Mouse (Mus musculus): ENCODE data around the gene Olfr552. TPM values are rescaled to one million over a fixed set of nuclear protein-coding genes. Genes with fewer than 3 reads are reported as not detected.
A peak's percentile ranks its signal among the peaks of the same experiment; 100 is the strongest.
"Not testable (repeated sequence)": the region's sequence is repeated elsewhere in the genome, so short reads cannot be mapped to it uniquely, and the experiment has no call there.

Gene Olfr552
- polyA plus RNA-seq, 1 experiment from 2014 or later: not detected

DNA sequence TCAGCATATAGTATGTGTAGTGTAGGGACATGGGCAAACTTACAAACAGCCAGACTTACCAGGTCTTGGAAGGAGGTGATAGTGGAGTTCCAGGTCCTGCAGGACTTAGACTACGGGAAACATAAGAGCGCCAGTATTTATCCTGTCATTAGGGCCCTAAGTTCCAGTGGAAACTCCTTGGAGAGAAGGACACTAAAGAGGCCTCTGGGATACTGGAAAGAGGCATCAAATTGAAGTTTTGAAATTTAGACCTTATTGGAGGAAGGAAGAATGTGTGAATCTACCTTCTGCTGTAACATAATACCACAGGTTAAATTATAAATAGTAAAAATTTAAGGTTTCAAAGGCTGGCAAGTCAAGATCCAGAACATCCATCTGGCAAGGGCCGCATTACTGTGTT, 5.8 kb upstream of the Olfr552 start, which contains the start of gene Olfr551:
Gene Olfr551 (minus strand): TSS at position 101 of the 400 bp plus-strand sequence.
- H3K27ac ChIP-seq: no peak within 1 kb of the TSS
- H3K9ac ChIP-seq: no peak within 1 kb of the TSS
- no peak within 1 kb of the TSS for H3K4me2 ChIP-seq (replicated peaks)
- WGBS: 99% methylated on average over 3 of the region's 3 CpGs
- ATAC-seq (ENCODE audit: low FRiP score) (no peak), DNase-seq (ENCODE audit: low spot score) (no peak)
- no peaks in the 10 kb centered on the region for H3K36me3 ChIP-seq (replicated peaks; ENCODE audit: control insufficient read depth, insufficient read depth)
- H3K9me3 ChIP-seq (ENCODE audit: control insufficient read depth, low read length): no peaks in the 10 kb centered on the region
- no peaks in the 10 kb centered on the region for H3K4me1 ChIP-seq (replicated peaks; ENCODE audit: control insufficient read depth, insufficient read depth, low read length)
- H3K4me3 ChIP-seq (replicated peaks; ENCODE audit: low read length): no peak within 1 kb of the TSS
- H3K27me3 ChIP-seq (ENCODE audit: control insufficient read depth, insufficient read depth, low read length): no peaks in the 10 kb centered on the region

GRCm38 (mm10) chr7:102618118-102618517, 20.5 kb downstream of the Olfr552 start, which contains the start of gene Olfr553:
Gene Olfr553 (minus strand): TSS chr7:102618218.
- ATAC-seq (ENCODE audit: low FRiP score) (no peak), DNase-seq (ENCODE audit: low spot score) (no peak)
- no peak within 1 kb of the TSS for H3K9ac ChIP-seq
- H3K27me3 ChIP-seq (ENCODE audit: control insufficient read depth, insufficient read depth, low read length): no peaks in the 10 kb centered on the region
- H3K4me1 ChIP-seq (replicated peaks; ENCODE audit: control insufficient read depth, insufficient read depth, low read length): no peaks in the 10 kb centered on the region
- no peak within 1 kb of the TSS for H3K4me2 ChIP-seq (replicated peaks)
- H3K36me3 ChIP-seq (replicated peaks; ENCODE audit: control insufficient read depth, insufficient read depth): no peaks in the 10 kb centered on the region
- no peak within 1 kb of the TSS for H3K27ac ChIP-seq
- H3K4me3 ChIP-seq (replicated peaks; ENCODE audit: low read length): no peak within 1 kb of the TSS
- no peaks in the 10 kb centered on the region for H3K9me3 ChIP-seq (ENCODE audit: control insufficient read depth, low read length)

- Histone ChIP-seq H3K4me1 (replicated peaks; ENCODE audit: control insufficient read depth, insufficient read depth, low read length) (no peaks in the 10 kb centered on the region), H3K36me3 (replicated peaks; ENCODE audit: control insufficient read depth, insufficient read depth) (no peaks in the 10 kb centered on the region), H3K27me3 (ENCODE audit: control insufficient read depth, insufficient read depth, low read length) (no peaks in the 10 kb centered on the region), H3K4me2 (replicated peaks) (no peak overlapping the region), H3K9me3 (ENCODE audit: control insufficient read depth, low read length) (no peaks in the 10 kb centered on the region), H3K27ac (no peak overlapping the region), H3K9ac (no peak overlapping the region), H3K4me3 (replicated peaks; ENCODE audit: low read length) (no peak overlapping the region)
- whole genome bisulfite sequencing: 69% methylated on average over 5 of the region's 5 CpGs
- peak; percentile 32 for DNase-seq (ENCODE audit: low spot score)
- no peak for ATAC-seq (ENCODE audit: low FRiP score)
Observed at GRCm38 (mm10) chr7:102619608-102620007, 22.0 kb downstream of the Olfr552 start.

DNA sequence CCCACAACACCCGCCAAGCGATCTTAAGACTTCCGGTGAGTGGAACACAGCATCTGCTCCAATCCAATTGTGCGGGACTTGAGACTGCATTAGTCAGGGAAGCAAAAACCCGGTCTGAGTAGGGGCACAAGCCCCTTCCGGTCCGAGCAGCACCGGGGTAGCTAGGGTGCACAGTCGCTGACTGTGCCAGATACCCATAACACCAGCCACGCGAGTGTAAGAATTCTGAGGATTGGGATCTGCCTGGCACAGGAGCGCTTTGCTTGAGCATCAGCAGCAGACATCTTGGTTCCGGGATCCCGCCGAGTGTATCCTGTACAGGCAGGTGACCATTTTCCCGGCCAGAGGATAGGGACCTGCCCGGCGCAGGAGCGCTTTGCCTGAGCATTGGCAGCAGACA, 22.8 kb downstream of the Olfr552 start:
- H3K36me3 ChIP-seq (replicated peaks; ENCODE audit: control insufficient read depth, insufficient read depth); H3K27ac ChIP-seq; H3K9ac ChIP-seq; H3K4me3 ChIP-seq (replicated peaks; ENCODE audit: low read length); H3K4me2 ChIP-seq (replicated peaks); ATAC-seq (ENCODE audit: low FRiP score); H3K27me3 ChIP-seq (ENCODE audit: control insufficient read depth, insufficient read depth, low read length); DNase-seq (ENCODE audit: low spot score); H3K9me3 ChIP-seq (ENCODE audit: control insufficient read depth, low read length); H3K4me1 ChIP-seq (replicated peaks; ENCODE audit: control insufficient read depth, insufficient read depth, low read length): not testable (repeated sequence)
- 86% methylated on average over 17 of the region's 19 CpGs for WGBS

DNA sequence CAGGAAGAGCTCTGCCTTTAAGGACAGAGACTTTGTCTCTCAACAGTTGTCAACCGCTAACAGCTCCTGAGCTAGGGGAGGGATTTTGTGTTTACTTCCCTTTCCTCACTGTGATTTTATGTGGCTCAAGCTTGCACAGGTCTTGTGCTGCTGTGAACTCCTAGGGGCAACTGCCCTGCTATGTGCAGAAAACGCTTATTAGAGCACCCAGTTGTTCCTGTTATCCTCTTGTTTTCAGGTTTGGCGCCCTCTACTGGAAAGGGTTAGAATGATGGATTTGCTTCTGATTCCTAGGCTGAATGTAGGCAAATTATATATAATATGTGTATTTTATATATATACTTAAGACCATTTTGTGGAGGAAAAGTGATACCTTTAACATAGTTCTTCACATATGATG, 39.1 kb downstream of the Olfr552 start:
- DNase-seq (ENCODE audit: low spot score): peak; percentile 31
- WGBS: 43% methylated on average over 3 of the region's 3 CpGs
- Histone ChIP-seq H3K4me3 (replicated peaks; ENCODE audit: low read length) (no peak overlapping the region), H3K36me3 (replicated peaks; ENCODE audit: control insufficient read depth, insufficient read depth) (no peaks in the 10 kb centered on the region), H3K9me3 (ENCODE audit: control insufficient read depth, low read length) (no peaks in the 10 kb centered on the region), H3K4me1 (replicated peaks; ENCODE audit: control insufficient read depth, insufficient read depth, low read length) (no peaks in the 10 kb centered on the region), H3K4me2 (replicated peaks) (no peak overlapping the region), H3K9ac (no peak overlapping the region), H3K27ac (no peak overlapping the region), H3K27me3 (ENCODE audit: control insufficient read depth, insufficient read depth, low read length) (no peaks in the 10 kb centered on the region)
- no peak for ATAC-seq (ENCODE audit: low FRiP score)

DNA sequence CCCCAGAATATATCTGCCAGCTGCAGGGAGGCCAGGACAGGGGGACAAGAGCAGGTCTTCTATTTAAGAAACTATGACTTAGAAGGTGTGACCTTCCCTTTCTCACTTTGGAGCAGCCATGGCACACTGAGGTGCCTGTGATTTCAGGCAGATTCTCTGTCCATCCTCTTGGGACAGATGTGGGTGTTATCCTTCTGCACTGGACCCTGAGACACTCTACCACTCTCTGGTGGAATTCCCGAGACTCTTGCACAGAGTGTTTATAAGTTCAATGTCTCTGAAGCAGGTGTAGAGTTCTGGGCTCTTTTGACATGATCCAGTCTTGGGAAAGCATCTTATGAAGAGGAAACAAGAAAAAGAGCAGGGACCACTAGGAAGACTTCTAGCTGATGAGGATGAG, 40.6 kb downstream of the Olfr552 start, which contains the start of gene Olfr554:
Gene Olfr554 (plus strand): TSS at position 301 of the 400 bp plus-strand sequence.
- no peak within 1 kb of the TSS for H3K9ac ChIP-seq
- no peak within 1 kb of the TSS for H3K27ac ChIP-seq
- no peaks in the 10 kb centered on the region for H3K27me3 ChIP-seq (ENCODE audit: control insufficient read depth, insufficient read depth, low read length)
- DNase-seq (ENCODE audit: low spot score) (no peak), ATAC-seq (ENCODE audit: low FRiP score) (no peak)
- WGBS: 96% methylated on average over 1 of the region's 1 CpGs
- H3K4me1 ChIP-seq (replicated peaks; ENCODE audit: control insufficient read depth, insufficient read depth, low read length): no peaks in the 10 kb centered on the region
- H3K4me2 ChIP-seq (replicated peaks): no peak within 1 kb of the TSS
- no peak within 1 kb of the TSS for H3K4me3 ChIP-seq (replicated peaks; ENCODE audit: low read length)
- H3K36me3 ChIP-seq (replicated peaks; ENCODE audit: control insufficient read depth, insufficient read depth): no peaks in the 10 kb centered on the region
- H3K9me3 ChIP-seq (ENCODE audit: control insufficient read depth, low read length): no peaks in the 10 kb centered on the region

DNA sequence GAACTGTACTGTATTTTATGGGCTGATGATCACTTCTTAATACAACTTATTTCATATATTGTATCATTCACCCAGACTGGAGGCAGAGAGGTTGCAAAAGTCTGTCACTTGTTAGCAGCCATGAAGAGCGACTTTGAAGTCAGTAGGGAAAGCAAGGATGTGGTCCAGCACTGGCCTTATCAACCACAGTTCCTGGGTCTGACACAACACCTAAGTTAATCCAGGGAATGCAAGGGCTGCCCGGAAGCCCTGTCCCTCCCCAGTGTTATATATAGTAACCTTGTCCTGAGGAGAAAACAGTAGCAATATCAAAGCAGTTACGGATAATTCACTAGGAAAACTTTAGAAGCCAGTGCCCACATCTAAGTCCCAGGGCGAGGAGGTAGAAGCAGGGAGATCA, 47.4 kb downstream of the Olfr552 start:
- H3K9ac ChIP-seq; H3K9me3 ChIP-seq (ENCODE audit: control insufficient read depth, low read length); H3K27me3 ChIP-seq (ENCODE audit: control insufficient read depth, insufficient read depth, low read length); DNase-seq (ENCODE audit: low spot score); H3K36me3 ChIP-seq (replicated peaks; ENCODE audit: control insufficient read depth, insufficient read depth); ATAC-seq (ENCODE audit: low FRiP score); H3K27ac ChIP-seq; H3K4me3 ChIP-seq (replicated peaks; ENCODE audit: low read length); H3K4me2 ChIP-seq (replicated peaks); H3K4me1 ChIP-seq (replicated peaks; ENCODE audit: control insufficient read depth, insufficient read depth, low read length): not testable (repeated sequence)
- WGBS: 99% methylated on average over 3 of the region's 4 CpGs

Other genes with a start within 250 kb of the Olfr552 start
- gene Rrm1, start 156.1 kb upstream of the Olfr552 start, polyA plus RNA-seq (2014; fragmentation: Nextera tagmentation; extraction: Ambion mirVana): 44.1 and 54.6 TPM in 2 replicates
- 0.18 and 0.39 TPM in 2 replicates for gene Olfr543, start 116.1 kb upstream of the Olfr552 start, polyA plus RNA-seq (2014; fragmentation: Nextera tagmentation; extraction: Ambion mirVana)
- 0.09 and 0.11 TPM in 2 replicates for gene Olfr544, start 109.5 kb upstream of the Olfr552 start, polyA plus RNA-seq (2014; fragmentation: Nextera tagmentation; extraction: Ambion mirVana)
- gene Olfr545, start 98.2 kb upstream of the Olfr552 start, polyA plus RNA-seq (2014; fragmentation: Nextera tagmentation; extraction: Ambion mirVana): 0.17 and 0.23 TPM in 2 replicates
- gene Olfr547, start 63.0 kb upstream of the Olfr552 start, polyA plus RNA-seq (2014; fragmentation: Nextera tagmentation; extraction: Ambion mirVana): not detected in 2 replicates
- not detected in 2 replicates for gene Olfr548-ps1, start 56.9 kb upstream of the Olfr552 start, polyA plus RNA-seq (2014; fragmentation: Nextera tagmentation; extraction: Ambion mirVana)
- gene Olfr549, start 47.9 kb upstream of the Olfr552 start, polyA plus RNA-seq (2014; fragmentation: Nextera tagmentation; extraction: Ambion mirVana): not detected in 2 replicates
- gene Trim21, start 32.3 kb upstream of the Olfr552 start, polyA plus RNA-seq (2014; fragmentation: Nextera tagmentation; extraction: Ambion mirVana): 0.11 and 0.57 TPM in 2 replicates
- gene Olfr550, start 26.3 kb upstream of the Olfr552 start, polyA plus RNA-seq (2014; fragmentation: Nextera tagmentation; extraction: Ambion mirVana): not detected in 2 replicates
- not detected in 2 replicates for gene Olfr551, start 5.9 kb upstream of the Olfr552 start, polyA plus RNA-seq (2014; fragmentation: Nextera tagmentation; extraction: Ambion mirVana)
- not detected in 2 replicates for gene Olfr553, start 20.4 kb downstream of the Olfr552 start, polyA plus RNA-seq (2014; fragmentation: Nextera tagmentation; extraction: Ambion mirVana)
- not detected in 2 replicates for gene Olfr554, start 40.7 kb downstream of the Olfr552 start, polyA plus RNA-seq (2014; fragmentation: Nextera tagmentation; extraction: Ambion mirVana)
- not detected in 2 replicates for gene Olfr555, start 61.1 kb downstream of the Olfr552 start, polyA plus RNA-seq (2014; fragmentation: Nextera tagmentation; extraction: Ambion mirVana)
- not detected in 2 replicates for gene Olfr556, start 67.1 kb downstream of the Olfr552 start, polyA plus RNA-seq (2014; fragmentation: Nextera tagmentation; extraction: Ambion mirVana)
- gene Trim68, start 89.6 kb downstream of the Olfr552 start, polyA plus RNA-seq (2014; fragmentation: Nextera tagmentation; extraction: Ambion mirVana): 8.3 and 8.4 TPM in 2 replicates
- not detected in 2 replicates for gene Olfr557, start 98.1 kb downstream of the Olfr552 start, polyA plus RNA-seq (2014; fragmentation: Nextera tagmentation; extraction: Ambion mirVana)
- 0.08 and 0.22 TPM in 2 replicates for gene Olfr558, start 104.4 kb downstream of the Olfr552 start, polyA plus RNA-seq (2014; fragmentation: Nextera tagmentation; extraction: Ambion mirVana)
- gene Olfr33, start 121.3 kb downstream of the Olfr552 start, polyA plus RNA-seq (2014; fragmentation: Nextera tagmentation; extraction: Ambion mirVana): not detected in 2 replicates
- gene Olfr559, start 129.7 kb downstream of the Olfr552 start, polyA plus RNA-seq (2014; fragmentation: Nextera tagmentation; extraction: Ambion mirVana): not detected in 2 replicates
- gene Olfr560, start 161.6 kb downstream of the Olfr552 start, polyA plus RNA-seq (2014; fragmentation: Nextera tagmentation; extraction: Ambion mirVana): not detected in 2 replicates
- gene Olfr78, start 161.7 kb downstream of the Olfr552 start, polyA plus RNA-seq (2014; fragmentation: Nextera tagmentation; extraction: Ambion mirVana): 0.13 and 0.17 TPM in 2 replicates
- gene Olfr561, start 173.5 kb downstream of the Olfr552 start, polyA plus RNA-seq (2014; fragmentation: Nextera tagmentation; extraction: Ambion mirVana): not detected in 2 replicates
- gene Olfr564, start 205.7 kb downstream of the Olfr552 start, polyA plus RNA-seq (2014; fragmentation: Nextera tagmentation; extraction: Ambion mirVana): not detected in 2 replicates